Mouse (Mus musculus): ENCODE results near the gene Pigk. TPM values are rescaled to one million over a fixed set of nuclear protein-coding genes. Genes with fewer than 3 reads are reported as not detected.

Gene Pigk
- total RNA-seq, 2 experiments from 2014 or later = 44.1 to 45.0 TPM

- no peak for DNase-seq (ENCODE audit: low spot score in 2 of 2)
- intact Hi-C loops (cut with DNase I) = no loop called here
Observed at GRCm38 (mm10) chr3:152721301-152721700, 7.4 kb downstream of the Pigk start.

GRCm38 (mm10) chr3:152722836-152723235 lies 8.9 kb downstream of the Pigk start:
- intact Hi-C loops (cut with DNase I) = no loop called here
- DNase-seq (ENCODE audit: low spot score in 2 of 2) = peak; percentile 21 to 50

GRCm38 (mm10) chr3:152724446-152724845 lies 10.5 kb downstream of the Pigk start:
- DNase-seq (ENCODE audit: low spot score in 2 of 2) = no peak
- intact Hi-C loops (cut with DNase I) = no loop called here

- intact Hi-C loops (cut with DNase I) = no loop called here
- DNase-seq (ENCODE audit: low spot score in 2 of 2) = no peak
Observed at GRCm38 (mm10) chr3:152728238-152728637, 14.3 kb downstream of the Pigk start.

- intact Hi-C loops (cut with DNase I) = no loop called here
- DNase-seq (ENCODE audit: low spot score in 2 of 2) = no peak
Observed at GRCm38 (mm10) chr3:152733011-152733410, 19.1 kb downstream of the Pigk start.

- DNase-seq (ENCODE audit: low spot score in 2 of 2) = no peak
- intact Hi-C loops (cut with DNase I) = no loop called here
Observed at GRCm38 (mm10) chr3:152733513-152733912, 19.6 kb downstream of the Pigk start.

GRCm38 (mm10) chr3:152734100-152734499 lies 20.2 kb downstream of the Pigk start:
- no peak for DNase-seq (ENCODE audit: low spot score in 2 of 2)
- intact Hi-C loops (cut with DNase I) = no loop called here

GRCm38 (mm10) chr3:152735601-152736250 lies 21.8 kb downstream of the Pigk start:
- intact Hi-C loops (cut with DNase I) = no loop called here
- no peak for DNase-seq (ENCODE audit: low spot score in 2 of 2)

- intact Hi-C loops (cut with DNase I) = no loop called here
- DNase-seq (ENCODE audit: low spot score in 2 of 2) = no peak
Observed at GRCm38 (mm10) chr3:152744301-152744700, 30.4 kb downstream of the Pigk start.

- intact Hi-C loops (cut with DNase I) = loop anchor here (5.0 kb wide), 1 partner anchor 273 kb away; no protein-coding TSS in a partner anchor
- DNase-seq (ENCODE audit: low spot score in 2 of 2) = no peak
Observed at GRCm38 (mm10) chr3:152745611-152746010, 31.7 kb downstream of the Pigk start.

- intact Hi-C loops (cut with DNase I) = loop anchor here (2.0 to 5.0 kb wide), 2 partner anchors 277 to 355 kb away; partner anchors contain the start of gene Zzz3
- DNase-seq (ENCODE audit: low spot score in 2 of 2) = peak; percentile 42 to 50
Observed at GRCm38 (mm10) chr3:152749461-152749871, 35.6 kb downstream of the Pigk start.

- DNase-seq (ENCODE audit: low spot score in 2 of 2) = no peak
- intact Hi-C loops (cut with DNase I) = loop anchor here (2.0 to 5.0 kb wide), 2 partner anchors 278 to 355 kb away; partner anchors contain the start of gene Zzz3
Observed at GRCm38 (mm10) chr3:152749881-152750280, 36.0 kb downstream of the Pigk start.

- DNase-seq (ENCODE audit: low spot score in 2 of 2) = no peak
- intact Hi-C loops (cut with DNase I) = no loop called here
Observed at GRCm38 (mm10) chr3:152752911-152753310, 39.0 kb downstream of the Pigk start.

GRCm38 (mm10) chr3:152753345-152753744 lies 39.4 kb downstream of the Pigk start:
- no peak for DNase-seq (ENCODE audit: low spot score in 2 of 2)
- intact Hi-C loops (cut with DNase I) = no loop called here

- intact Hi-C loops (cut with DNase I) = no loop called here
Observed at GRCm38 (mm10) chr3:152753920-152754764, 40.2 kb downstream of the Pigk start.

GRCm38 (mm10) chr3:152755515-152755914 lies 41.6 kb downstream of the Pigk start:
- DNase-seq (ENCODE audit: low spot score in 2 of 2) = no peak
- intact Hi-C loops (cut with DNase I) = no loop called here

More at GRCm38 (mm10) chr3:152753920-152754764, 40.2 kb downstream of the Pigk start:
- DNase-seq (ENCODE audit: low spot score in 2 of 2) = no peak

- DNase-seq (ENCODE audit: low spot score in 2 of 2) = no peak
- intact Hi-C loops (cut with DNase I) = no loop called here
Observed at GRCm38 (mm10) chr3:152756896-152757295, 43.0 kb downstream of the Pigk start.

- DNase-seq (ENCODE audit: low spot score in 2 of 2) = peak in 1 of 2 experiments; percentile 53
- intact Hi-C loops (cut with DNase I) = no loop called here
Observed at GRCm38 (mm10) chr3:152757464-152758393, 43.8 kb downstream of the Pigk start.

- no peak for DNase-seq (ENCODE audit: low spot score in 2 of 2)
- intact Hi-C loops (cut with DNase I) = no loop called here
Observed at GRCm38 (mm10) chr3:152758500-152759032, 44.7 kb downstream of the Pigk start.

Data from left cerebral cortex, postnatal 14 days (tissue).